Mouse (Mus musculus): ENCODE measurements around the gene Klrg1.

Klrg1 gene

DNA sequence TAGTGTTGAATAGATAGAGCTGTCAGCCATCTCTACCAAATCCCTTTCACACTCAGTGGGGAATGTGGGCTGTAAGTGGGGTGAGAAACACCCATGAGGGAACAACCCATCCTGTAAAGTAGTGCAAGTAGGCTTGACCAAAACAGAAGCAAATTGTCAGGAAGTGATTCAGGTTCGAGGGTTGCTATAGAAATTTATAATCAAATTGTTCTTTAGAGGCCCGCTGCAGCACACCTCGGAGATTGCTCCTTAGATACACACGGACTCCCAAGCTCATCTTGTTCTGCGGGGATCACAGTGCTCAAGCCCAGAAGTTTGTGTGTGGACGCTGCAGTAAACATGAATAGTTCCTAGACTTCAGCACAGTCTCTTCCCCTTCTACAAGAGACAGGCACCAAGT lies at the start of gene Klrg1:
Gene Klrg1 (minus strand): TSS at position 101 of the 400 bp plus-strand sequence.
- no peak for DNase-seq (ENCODE audit: low spot score in 2 of 2)

DNA sequence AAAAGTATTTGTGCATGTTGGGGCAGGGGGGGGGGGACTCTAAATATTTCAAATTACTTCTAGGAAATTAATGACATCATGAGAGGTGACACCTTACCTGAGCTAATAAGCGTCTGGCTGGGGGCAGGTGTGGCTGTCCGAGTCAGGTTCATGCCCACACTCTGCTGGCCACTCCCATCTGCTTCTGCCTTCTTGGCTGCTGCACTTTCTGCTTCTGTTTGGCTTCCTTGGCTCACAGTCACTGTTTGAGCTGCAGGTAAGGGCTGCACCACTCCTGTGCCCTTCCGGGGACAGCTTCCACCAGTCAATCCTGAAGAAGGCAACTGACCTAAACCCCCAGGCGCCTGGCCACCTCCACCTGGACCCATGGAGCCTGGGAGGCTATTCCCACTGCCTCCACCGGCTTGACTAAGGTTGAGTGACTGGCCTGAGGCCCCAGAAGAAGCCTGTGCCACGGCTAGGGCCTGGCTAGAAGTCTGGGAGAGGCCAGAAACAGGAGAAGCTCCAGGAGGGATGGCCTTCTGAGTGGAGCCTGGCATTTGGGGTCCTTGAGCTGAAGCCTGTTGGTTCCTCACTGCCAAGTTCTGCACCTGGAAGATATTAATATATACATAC lies 42.8 kb upstream of the Klrg1 start:
- no peak for DNase-seq (ENCODE audit: low spot score in 2 of 2)

DNA sequence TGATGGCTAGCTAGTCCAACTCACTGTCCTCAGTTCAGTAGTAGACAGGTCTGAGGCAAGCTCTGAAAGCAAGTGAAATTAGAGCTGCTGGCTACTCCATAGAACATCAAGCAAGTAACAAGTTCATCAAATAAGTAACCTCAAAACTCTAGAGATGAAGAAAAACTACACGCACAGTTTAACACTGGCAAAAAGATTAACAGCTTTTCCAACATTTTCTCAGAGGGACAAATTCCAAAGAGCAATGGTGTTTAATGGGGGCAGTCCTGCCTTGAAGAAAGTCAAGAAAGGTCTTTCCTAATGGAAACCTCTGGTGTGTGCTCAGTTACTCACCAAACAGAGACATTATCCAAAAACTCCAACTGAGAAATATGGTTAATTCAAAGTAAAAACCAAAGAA lies 36.0 kb upstream of the Klrg1 start:
- DNase-seq (ENCODE audit: low spot score in 2 of 2) = no peak

DNA sequence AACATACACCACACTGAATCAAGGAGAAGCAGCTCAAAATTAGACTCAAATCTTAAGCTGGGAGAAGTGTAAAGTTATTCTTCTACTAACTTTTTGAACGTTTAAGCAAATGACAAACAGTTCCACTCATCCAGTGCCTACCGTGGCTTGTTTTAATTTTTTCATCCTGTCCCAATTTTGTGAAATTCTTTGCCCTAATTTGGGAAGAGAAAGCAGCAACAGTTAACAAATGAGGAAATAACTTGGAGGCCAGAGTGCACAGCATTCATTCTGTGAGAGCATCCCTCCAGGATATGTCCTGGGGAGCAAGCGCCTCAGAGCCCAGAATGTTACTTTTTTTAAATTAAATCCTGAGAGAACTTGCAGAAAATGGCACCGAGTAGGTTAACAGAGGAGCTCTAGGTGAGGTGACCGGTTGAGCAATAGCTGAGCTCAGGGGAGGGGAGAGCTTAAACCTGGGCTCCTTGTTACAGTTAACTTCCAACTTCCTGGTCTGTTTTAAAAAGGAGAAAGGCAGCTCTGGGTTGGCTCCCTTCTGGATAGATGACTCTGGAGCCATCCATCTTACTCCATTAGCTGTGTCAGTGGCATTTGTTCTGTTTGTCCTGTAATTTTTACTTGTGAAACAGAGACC lies 27.6 kb upstream of the Klrg1 start:
- no peak for DNase-seq (ENCODE audit: low spot score in 2 of 2)

DNA sequence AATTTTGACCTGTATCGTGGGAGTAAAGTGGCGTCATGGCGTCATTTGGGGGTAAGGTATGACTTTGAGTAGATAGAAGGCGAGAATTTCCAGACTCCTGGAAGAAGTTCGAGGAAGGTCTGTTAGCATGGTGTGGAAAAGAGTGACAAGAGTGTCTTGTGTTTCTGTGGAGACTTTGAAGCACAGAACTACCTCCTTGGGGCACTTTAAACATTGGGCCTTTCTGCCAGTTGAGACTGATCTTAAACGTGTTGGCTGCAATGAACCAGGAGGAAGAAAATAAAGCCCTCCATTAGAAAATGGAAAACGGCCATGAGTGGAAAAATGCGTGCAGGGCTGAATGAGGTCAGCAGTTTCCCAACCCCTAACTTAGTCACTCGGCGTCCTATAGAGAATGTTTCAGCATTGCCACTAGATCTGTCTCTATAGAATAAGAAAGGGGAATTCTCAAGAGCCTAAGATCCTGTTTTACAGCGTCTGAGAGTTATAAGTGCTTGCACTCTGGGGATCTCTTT lies 26.8 kb upstream of the Klrg1 start:
- no peak for DNase-seq (ENCODE audit: low spot score in 2 of 2)

DNA sequence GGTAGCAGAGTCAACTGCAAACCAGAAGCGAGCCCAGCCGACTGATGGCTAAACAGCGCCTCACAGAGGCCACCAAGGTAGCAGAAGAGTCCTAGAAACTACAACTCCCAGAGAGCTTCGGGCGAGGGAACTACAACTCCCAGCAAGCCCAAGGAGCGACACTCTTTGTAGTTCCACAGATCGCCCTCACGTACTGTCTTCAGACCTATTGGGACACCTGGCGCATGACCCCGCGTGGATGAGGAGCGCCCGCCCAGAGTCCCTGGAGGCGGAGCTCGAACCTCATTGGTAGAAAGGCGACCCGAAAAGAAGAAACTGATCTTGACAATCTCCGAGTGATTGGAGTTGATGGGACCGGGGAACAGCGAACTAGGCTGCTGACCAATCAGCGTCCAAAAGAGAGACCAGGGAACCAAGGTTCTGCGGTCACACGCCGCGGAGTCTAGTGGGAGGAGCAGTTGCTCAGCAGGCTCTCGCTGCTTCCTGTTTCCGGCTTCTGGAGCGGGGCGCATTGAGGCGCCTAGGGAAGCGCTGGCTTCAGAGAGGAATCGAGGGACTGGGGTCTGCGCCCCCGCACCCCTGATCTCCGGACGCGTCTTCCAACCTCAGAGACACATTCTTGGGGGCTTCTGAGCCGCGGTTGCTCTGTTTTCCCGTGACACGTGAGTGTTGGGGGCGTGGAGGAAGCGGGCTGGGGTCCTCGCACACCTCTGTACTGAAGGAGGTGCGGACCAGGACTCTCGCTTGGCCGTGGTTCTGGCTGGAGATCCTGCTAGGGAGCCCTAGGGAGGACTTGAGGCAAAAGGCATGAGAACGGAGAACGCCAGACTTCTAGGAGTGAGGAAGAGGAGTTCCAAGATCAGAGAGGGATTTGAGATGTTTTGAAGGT lies 26.1 kb upstream of the Klrg1 start, which contains the start of gene M6pr:
Gene M6pr (plus strand): TSS at position 216 of the 889 bp plus-strand sequence.
- peak; percentile 97 to 98 for DNase-seq (ENCODE audit: low spot score in 2 of 2)

DNA sequence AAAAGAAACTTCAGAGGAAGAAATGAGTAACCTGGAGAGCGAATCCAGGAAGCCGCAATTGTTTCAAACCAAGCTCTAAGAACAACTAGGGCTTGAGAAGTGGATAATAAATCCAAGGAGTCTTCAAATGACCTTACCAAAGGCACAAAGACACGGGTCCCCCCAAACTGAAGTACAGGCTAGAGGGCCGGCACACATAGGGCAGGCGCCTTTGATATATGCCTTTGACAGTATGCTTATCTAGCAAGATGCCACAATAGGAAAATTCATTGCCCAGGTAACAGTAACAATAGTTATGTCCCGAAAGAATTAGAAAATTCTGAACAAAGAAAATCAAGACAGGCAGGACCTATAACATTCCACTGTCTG lies 25.4 kb upstream of the Klrg1 start:
- DNase-seq (ENCODE audit: low spot score in 2 of 2) = no peak

DNA sequence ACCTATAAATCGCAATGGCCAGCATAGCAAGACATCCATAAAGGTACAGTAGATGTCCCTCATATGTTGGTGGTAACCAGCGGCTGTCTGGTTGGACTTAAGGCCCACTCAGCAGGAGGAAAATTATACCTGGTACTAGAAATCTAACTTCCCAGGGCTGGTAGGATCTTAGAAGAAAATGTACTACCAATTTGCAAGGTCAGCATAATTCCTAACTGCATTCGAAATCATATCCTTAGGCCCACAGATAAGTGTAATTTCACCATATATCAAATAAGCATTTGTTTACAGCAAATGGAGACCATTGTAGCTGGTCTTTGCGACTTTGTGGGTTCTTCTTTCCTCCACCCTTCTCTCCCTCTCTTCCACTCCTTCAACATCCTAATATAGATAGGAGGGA lies 24.0 kb upstream of the Klrg1 start:
- DNase-seq (ENCODE audit: low spot score in 2 of 2) = no peak

DNA sequence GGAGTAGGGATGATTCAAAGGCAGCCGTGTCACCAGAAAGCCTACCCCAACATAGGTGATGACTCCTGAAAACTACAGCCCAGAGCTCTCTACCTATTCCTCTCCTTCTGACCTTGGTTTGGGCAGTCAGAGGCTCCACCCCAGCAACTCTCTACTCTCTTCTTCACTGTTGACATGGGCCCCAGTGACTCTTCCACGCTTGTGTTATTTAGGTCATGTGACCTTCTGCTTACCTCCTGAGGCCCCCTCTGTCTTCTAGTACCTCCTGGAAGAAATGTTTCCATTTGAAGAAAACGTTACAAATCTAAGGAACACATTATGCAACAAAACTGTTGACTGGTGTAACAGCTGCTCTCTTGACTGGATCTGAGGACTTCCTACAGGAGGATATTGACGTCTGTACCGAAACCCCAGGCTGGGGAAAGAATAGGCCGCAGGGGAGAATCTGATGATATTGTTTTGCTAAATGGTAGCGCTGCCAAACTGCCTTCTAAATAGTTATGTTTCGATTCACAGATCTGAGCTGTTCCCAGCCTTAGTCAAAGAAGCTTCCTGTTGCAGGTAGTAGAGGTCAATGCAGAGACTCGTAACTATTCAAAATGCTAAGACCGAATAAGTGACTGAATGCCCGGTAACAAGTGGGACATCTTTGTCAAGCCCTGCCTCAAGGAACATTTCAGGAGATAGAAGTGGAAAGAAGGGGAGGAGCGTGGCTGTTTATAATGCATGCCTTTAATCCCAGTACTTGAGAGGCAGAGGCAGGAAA lies 22.3 kb upstream of the Klrg1 start:
- no peak for DNase-seq (ENCODE audit: low spot score in 2 of 2)

DNA sequence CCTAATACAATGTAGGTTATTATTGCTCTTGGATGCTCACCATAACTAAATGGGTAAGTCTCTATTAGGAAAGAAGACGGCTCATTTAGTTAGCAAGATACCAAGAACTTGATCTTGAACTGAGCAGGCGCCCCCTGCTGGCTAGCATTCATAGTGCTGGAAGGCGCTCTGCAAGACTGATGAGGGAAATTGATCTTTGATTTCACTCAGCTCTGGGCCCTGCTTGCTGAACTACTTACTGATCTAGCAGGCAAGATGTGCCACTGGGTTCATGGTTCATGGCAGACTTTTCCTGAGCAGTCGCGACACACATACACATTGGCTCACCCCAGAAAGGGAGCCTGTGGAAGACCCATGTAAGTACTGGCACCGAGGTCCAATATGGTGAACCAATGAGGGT lies 21.7 kb upstream of the Klrg1 start:
- DNase-seq (ENCODE audit: low spot score in 2 of 2) = peak; percentile 83 to 86

DNA sequence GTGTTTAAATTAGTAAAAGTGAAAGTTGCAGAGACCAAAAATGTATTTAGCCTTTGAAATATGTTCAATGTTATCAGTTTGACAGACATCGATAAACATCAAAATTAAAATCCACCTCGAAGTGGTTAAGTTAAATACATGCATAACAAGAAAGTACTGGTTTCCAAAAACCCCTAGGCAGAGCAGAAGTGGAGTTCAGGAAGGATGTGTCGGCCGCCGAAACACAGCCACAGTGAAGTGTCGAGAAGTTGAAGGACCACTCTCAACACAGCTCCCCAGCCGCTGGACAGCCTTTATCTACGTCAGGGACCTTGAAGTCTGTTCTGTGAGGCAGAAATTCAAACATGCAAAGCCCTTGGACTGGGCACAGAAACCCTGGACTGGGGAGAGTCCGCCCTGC lies 20.8 kb upstream of the Klrg1 start:
- no peak for DNase-seq (ENCODE audit: low spot score in 2 of 2)

DNA sequence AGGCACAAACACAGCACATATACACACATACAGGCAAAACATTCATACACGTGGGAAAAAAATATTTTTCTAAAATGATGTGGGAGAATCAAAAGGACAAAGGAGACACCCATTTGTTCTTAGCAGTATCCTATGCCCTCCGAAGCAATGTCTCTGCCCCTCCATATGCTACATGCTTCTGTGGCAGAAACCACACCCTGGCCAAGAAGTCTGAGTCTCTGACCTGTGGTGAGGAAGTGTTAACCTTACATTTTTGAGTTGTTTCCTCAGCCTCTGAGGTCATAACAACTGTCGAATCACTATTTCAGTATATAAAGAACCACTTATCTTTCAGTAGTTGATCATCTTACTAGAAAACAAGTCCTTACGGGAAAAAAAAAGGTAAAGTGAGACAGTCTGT lies 20.0 kb upstream of the Klrg1 start:
- no peak for DNase-seq (ENCODE audit: low spot score in 2 of 2)

DNA sequence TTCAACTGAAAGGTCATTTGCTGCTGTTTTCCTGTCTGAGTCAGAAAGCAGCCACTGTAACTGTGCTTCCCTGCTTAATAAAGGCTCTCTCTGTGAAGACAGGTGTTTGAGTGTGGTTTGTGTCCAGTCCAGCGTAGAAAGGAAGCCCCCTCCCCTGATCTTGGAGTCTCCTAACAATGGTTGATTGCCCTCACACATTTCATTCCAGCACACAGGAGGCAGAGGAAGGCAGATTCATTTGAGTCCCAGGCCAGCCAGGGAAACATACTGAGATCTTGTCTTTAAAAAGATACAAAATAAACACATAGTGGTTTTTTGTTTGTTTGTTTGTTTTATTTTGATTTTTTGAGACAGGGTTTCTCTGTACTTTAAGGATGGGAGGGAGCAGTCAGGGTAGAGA lies 19.4 kb upstream of the Klrg1 start:
- no peak for DNase-seq (ENCODE audit: low spot score in 2 of 2)

DNA sequence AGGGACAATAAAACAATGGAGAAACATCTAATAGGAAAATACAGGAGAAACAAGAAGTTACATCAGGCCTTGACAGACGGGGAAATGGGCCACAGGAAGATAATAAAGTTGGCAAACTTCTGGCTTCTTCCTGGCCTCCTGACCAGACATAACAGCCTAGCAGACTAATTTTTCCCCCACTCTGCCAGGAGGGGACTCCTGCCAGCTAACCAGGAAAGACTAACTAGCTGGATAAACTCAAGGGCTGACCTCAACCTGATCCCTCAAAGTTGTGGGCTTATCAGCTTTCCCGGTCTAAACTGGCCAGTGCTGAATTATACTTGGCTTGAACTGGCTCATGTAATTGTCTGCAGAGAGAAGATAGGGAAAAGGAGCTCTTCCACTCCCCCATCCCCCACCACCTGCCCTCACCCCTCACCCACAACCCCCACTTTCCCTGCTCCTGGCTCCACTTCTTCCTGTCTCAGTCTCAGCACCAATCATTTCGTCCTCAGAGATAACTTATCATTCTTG lies 17.0 kb upstream of the Klrg1 start:
- no peak for DNase-seq (ENCODE audit: low spot score in 2 of 2)

DNA sequence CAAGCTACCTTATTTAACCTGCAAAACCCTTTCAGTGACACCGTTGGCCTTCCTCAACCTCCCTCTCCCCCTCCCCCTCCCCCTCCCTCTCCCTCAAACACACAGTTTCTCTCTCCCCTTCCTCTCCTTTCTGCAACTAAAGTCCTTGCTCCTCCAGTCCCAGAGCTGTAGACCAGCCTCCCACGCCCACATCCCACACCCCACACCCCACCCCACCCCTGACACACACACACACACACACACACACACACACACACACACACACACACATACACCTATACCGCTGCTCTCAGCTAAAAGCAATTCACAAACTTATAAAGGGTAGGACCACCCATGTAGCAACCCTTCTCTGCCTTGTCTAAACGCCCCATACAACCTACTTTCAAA lies 15.5 kb upstream of the Klrg1 start:
- DNase-seq (ENCODE audit: low spot score in 2 of 2) = no peak

DNA sequence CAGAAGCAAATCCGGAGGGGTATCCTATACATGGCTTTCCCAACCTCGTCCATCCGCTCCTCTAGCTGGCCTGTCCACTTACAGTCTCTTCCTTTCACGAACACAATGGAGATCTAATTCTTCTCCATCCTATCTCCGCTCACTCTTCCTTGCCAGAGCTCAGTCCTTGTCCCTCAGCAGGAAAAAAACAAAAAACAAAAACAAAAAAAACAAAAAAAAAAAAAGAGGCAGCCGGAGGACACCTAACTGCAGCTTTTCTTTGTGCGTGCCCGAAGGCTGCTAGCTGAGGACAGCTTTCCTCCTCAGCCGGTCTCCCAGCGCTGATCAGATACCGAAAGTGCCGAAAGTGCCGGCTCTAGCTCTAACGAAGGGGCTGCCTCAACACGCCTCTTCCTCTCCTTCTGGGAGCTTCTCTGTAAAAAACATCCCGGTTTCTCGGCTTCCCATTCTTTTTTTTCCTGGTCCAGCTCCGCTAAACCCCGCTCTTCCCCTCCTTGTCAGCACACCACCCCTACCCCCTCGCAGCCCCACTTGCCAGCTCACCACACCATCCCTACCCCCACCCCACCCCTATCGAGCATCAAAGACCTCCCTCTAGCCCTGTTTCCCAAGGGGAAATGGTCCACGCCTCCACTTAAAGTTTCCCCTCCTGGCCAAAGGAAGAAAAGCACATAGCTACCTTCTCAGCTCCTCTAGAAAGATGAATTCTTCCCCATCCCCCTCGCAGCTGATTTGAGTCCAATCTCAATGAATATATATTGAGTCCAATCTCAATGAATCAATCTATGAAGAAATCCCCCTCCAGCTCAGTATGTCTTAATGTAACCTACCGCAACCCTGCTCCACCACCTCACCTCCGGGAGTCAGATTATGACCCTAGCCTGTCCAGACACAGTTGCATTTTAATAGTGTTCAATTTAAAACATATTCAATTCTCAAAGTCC lies 14.9 kb upstream of the Klrg1 start:
- DNase-seq (ENCODE audit: low spot score in 2 of 2) = peak; percentile 29 to 31

DNA sequence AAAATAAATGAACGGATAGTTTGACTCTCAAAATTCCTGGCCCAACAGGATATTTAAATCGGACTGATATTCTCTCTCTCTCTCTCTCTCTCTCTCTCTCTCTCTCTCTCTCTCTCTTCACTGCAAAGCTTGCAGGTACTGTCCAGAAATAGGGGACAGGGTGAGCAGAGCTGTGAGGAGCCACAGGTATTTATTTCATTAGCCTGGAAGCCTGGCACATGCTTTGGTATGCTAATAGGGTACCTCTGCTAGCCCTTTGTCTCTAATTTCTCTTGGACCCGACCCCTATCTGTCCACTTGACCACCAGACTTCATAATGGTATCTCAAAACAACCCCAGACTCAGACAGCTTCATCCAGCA lies 14.2 kb upstream of the Klrg1 start:
- DNase-seq (ENCODE audit: low spot score in 2 of 2) = no peak

DNA sequence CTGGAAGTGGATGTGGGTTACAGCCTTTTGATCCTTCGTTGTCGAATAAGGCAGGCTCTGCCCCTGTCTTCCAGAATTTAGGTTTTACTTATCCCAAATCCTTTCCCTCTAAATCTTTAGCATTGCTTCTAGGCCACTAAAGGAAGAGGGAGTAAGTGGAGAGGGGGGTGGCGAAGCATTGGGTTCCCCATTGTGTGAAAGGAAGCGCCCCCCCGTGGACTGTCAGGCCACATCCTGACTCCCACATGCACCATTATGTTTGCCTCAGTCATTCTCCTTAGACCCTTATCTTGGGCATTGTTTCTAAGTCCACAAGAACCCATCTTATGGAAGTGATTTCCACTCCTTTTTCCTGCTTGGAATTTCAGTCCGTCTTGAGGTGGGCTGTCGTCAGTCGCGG lies 12.6 kb upstream of the Klrg1 start:
- no peak for DNase-seq (ENCODE audit: low spot score in 2 of 2)

DNA sequence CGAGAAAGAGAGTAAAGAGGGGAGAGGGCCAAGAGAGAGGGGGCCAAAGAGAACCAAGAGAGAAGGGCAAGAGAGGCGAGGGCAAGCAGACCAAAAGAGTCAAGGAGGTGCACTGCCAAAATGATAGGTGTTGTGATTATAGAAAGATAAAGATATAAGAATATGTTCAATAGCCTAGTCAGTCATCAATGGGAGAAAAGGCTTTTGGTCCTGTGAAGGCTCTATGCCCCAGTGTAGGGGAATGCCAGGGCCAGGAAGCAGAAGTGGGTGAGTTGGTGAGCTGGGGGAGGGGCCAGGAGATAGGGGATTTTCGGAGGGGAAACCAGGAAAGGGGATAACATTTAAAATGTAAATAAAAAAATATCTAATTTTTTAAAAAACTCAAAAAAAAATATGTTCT lies 11.6 kb upstream of the Klrg1 start:
- no peak for DNase-seq (ENCODE audit: low spot score in 2 of 2)

DNA sequence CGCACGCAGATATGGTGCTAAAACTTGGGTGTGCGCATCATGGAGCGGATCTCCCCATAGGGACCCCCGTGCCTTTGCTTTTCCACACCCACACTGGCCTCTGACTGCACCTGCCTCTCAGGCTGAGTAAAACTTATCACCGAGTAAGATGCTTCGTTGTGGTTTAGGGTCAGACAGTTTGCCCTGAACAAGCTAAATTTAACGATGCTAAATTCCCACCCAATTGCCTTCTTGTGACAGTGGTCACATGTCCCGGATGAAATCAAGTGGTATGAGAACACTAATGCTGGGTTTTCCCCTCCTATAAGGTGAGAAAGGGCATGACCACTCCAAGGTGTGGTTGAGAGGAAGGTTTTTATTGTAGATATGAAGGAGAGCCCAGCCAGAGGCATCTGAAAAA lies 11.1 kb upstream of the Klrg1 start:
- DNase-seq (ENCODE audit: low spot score in 2 of 2) = no peak

DNA sequence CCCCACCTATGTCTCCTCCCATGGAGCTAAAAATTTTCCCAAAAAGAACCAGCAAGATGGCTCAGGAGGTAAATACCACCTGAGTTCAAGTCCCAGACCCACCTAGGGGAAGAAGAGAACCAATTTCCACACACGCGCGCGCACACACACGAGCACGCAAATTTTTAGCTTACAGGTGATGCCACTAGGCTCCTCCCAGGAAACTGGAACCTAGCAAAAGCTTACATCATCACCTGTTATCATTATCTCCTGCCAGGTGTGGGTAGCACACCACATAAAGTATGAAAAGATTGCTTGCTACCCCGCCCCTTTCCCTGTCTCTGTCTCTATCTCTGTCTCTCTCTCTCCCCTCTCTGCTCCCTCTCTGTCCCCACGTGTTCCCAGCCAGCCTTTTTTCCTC lies 10.4 kb upstream of the Klrg1 start:
- DNase-seq (ENCODE audit: low spot score in 2 of 2) = no peak
